Mouse (Mus musculus): ENCODE measurements around the gene Birc3.

Gene Birc3

GRCm38 (mm10) chr9:7822758-7823157 is 50.2 kb downstream of the Birc3 start:
- no peak for DNase-seq (ENCODE audit: low read depth, low spot score)

DNA sequence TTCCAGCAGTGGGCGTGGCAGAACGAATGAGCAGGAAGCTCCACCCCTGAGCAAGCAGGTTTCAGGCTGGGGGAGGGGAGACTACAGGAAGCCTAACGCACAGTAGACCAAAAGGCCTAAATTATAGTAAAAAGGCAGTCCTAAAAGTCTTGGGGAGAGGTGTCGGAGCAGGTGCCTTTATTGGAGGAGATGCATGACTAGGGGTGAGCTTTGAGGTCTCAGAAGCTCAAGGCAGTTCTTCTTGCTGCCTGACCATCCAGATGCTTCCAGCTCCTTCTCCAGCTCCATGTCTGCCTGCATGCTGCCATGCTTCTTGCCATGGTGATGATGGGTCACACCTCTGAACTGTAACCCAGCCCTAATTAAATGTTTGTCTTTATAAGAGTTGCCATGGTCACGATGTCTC is 67.9 kb downstream of the Birc3 start:
- no peak for DNase-seq (ENCODE audit: low read depth, low spot score)

All from 3T3-L1 (cell line).